In genomic region chr11:19601216-19601938, GRCm38 (mm10) we compare ENCODE assay signal across 9 mouse cellular contexts.
DNase-seq lines count a peak whose midpoint lies in the region; ATAC-seq and TF ChIP-seq lines count a peak whose summit lies in the region.
"Had no signal": no experiment of that assay in that cellular context is flagged by ENCODE, and none has a peak within 500 bp of the region (broad histone marks: within the 10 kb centered on the region; RNA-seq: fewer than 3 reads in every experiment).

No protein-coding gene starts in this region.

- H3K27me3 ChIP-seq in lung, postnatal 0 days (replicated peaks; ENCODE audit: insufficient read depth, low read length), result no peaks in the 10 kb centered on the region
- H3K27me3 ChIP-seq in intestine, embryonic 16.5 days (replicated peaks; ENCODE audit: control insufficient read depth, insufficient read depth, low read length), result no peaks in the 10 kb centered on the region
- H3K27me3 ChIP-seq: neural tube, embryonic 15.5 days had no signal

- ATAC-seq in lung, postnatal 0 days, result peak; percentile 66
- no peak for ATAC-seq in intestine, embryonic 16.5 days

- no peak for TF ChIP-seq CTCF in layer of hippocampus, adult 2 months (conservative IDR thresholded peaks at IDR 0.05)
- TF ChIP-seq CTCF in gastrocnemius, adult 2 months (IDR thresholded peaks at IDR 0.05), result no peak
- TF ChIP-seq CTCF in lung, postnatal 0 days (IDR thresholded peaks at IDR 0.05), result no peak

- no peaks in the 10 kb centered on the region for H3K4me1 ChIP-seq in lung, postnatal 0 days (ENCODE audit: insufficient read depth, low read depth, low read length)
- no peaks in the 10 kb centered on the region for H3K4me1 ChIP-seq in intestine, embryonic 16.5 days (ENCODE audit: control insufficient read depth, insufficient read depth, low read length)

- no peak overlapping the region for H3K4me2 ChIP-seq in lung, postnatal 0 days (replicated peaks; ENCODE audit: low read depth, low read length)
- H3K4me2 ChIP-seq in intestine, embryonic 16.5 days (ENCODE audit: low read depth, low read length), result no peak overlapping the region
- H3K4me2 ChIP-seq: hindbrain, embryonic 14.5 days; neural tube, embryonic 15.5 days had no signal

- no peak overlapping the region for H3K4me3 ChIP-seq in layer of hippocampus, adult 2 months
- H3K4me3 ChIP-seq in gastrocnemius, adult 2 months, result peak overlapping the region; percentile 27; the same call in 1 of the 2 replicates
- no peak overlapping the region for H3K4me3 ChIP-seq in lung, postnatal 0 days (ENCODE audit: low read depth, low read length)
- H3K4me3 ChIP-seq in intestine, embryonic 16.5 days (ENCODE audit: low read length), result no peak overlapping the region
- H3K4me3 ChIP-seq: neural tube, embryonic 15.5 days had no signal

- intact Hi-C loops in gastrocnemius, adult 2 months (cut with DNase I), result loop anchor here (5.0 to 10.0 kb wide), 2 partner anchors 577 to 729 kb away; no protein-coding TSS in a partner anchor

- WGBS in lung, postnatal 0 days, result 44% methylated on average over 15 of the region's 15 CpGs
- 75% methylated on average over 15 of the region's 15 CpGs for WGBS in intestine, embryonic 16.5 days

- peak; percentile 14 to 22 for DNase-seq in layer of hippocampus, postnatal 14 days (ENCODE audit: low spot score in 2 of 2)
- no peak for DNase-seq in layer of hippocampus, adult 2 months (ENCODE audit: low spot score in 2 of 2)
- DNase-seq in brain, adult 2 months (ENCODE audit: low read depth, low spot score), result peak; percentile 29
- peak; percentile 89 for DNase-seq in gastrocnemius, adult 2 months
- peak; percentile 57 for DNase-seq in lung, postnatal 0 days (ENCODE audit: low spot score)
- DNase-seq in liver, result no peak

- no peaks in the 10 kb centered on the region for H3K36me3 ChIP-seq in lung, postnatal 0 days (ENCODE audit: insufficient read depth, low read length)
- H3K36me3 ChIP-seq in intestine, embryonic 16.5 days (ENCODE audit: control insufficient read depth, insufficient read depth, low read length), result no peaks in the 10 kb centered on the region
- H3K36me3 ChIP-seq: neural tube, embryonic 15.5 days had no signal

- TF ChIP-seq EP300 in lung, postnatal 0 days (IDR thresholded peaks at IDR 0.05), result no peak

- H3K27ac ChIP-seq in layer of hippocampus, adult 2 months, result no peak overlapping the region
- H3K27ac ChIP-seq in gastrocnemius, adult 2 months, result peak overlapping the region; percentile 74
- no peak overlapping the region for H3K27ac ChIP-seq in lung, postnatal 0 days (ENCODE audit: low read length)
- no peak overlapping the region for H3K27ac ChIP-seq in intestine, embryonic 16.5 days (ENCODE audit: low read length)
- H3K27ac ChIP-seq: hindbrain, embryonic 14.5 days; neural tube, embryonic 15.5 days had no signal

- no peaks in the 10 kb centered on the region for H3K9me3 ChIP-seq in lung, postnatal 0 days (ENCODE audit: low read length)
- H3K9me3 ChIP-seq in intestine, embryonic 16.5 days (ENCODE audit: control insufficient read depth, low read length), result no peaks in the 10 kb centered on the region
- H3K9me3 ChIP-seq: neural tube, embryonic 15.5 days had no signal

- H3K9ac ChIP-seq in lung, postnatal 0 days (replicated peaks; ENCODE audit: low read depth), result no peak overlapping the region
- H3K9ac ChIP-seq in intestine, embryonic 16.5 days (ENCODE audit: low read depth, low read length), result no peak overlapping the region
- H3K9ac ChIP-seq: hindbrain, embryonic 14.5 days; neural tube, embryonic 15.5 days had no signal

Comparison
In these comparisons a context has a peak if more than half of its experiments do, and no peak if none do; other contexts are left out.
1. DNase-seq: peak in layer of hippocampus, postnatal 14 days (2 of 2), brain, adult 2 months (single experiment), gastrocnemius, adult 2 months (single experiment) and lung, postnatal 0 days (single experiment); none in layer of hippocampus, adult 2 months (0 of 2) and liver (single experiment).